Mouse (Mus musculus) cerebellum, adult 2 months (tissue): ENCODE measurements around the gene Ccnf. TPM values are rescaled to one million over a fixed set of nuclear protein-coding genes. Genes with fewer than 3 reads are reported as not detected.

Source experiments
- DNase-seq, 2 experiments: peaks; one replicate each; pipeline ENCODE4 v3.0.0; 2021
- H3K27ac ChIP-seq: fragments of 200-500 bp; 2 replicates; pipeline ENCODE4 v1.5.1; 2012; ENCODE audit warnings: low read length, control low read depth, inconsistent platforms; ENCODE audit not compliant: insufficient read depth
- H3K27me3 ChIP-seq: fragments of 200-500 bp; 2 replicates; pipeline ENCODE4 v1.6.1; 2012; ENCODE audit warnings: inconsistent platforms, mild to moderate bottlenecking, low read length, moderate library complexity; ENCODE audit not compliant: control insufficient read depth, insufficient read depth
- H3K4me1 ChIP-seq: fragments of 200-500 bp; 2 replicates; pipeline ENCODE4 v1.6.1; 2011; ENCODE audit warnings: low read length; ENCODE audit not compliant: control insufficient read depth, insufficient read depth
- H3K4me3 ChIP-seq: fragments of 200-500 bp; replicated peaks from 2 replicates; pipeline ENCODE3; 2011; ENCODE audit warnings: mild to moderate bottlenecking, low read depth, low read length, control low read depth; ENCODE audit not compliant: insufficient read depth
- CTCF ChIP-seq: fragments of 200-500 bp; IDR thresholded peaks from 2 replicates; pipeline ENCODE4 v1.5.1; 2011; ENCODE audit warnings: low read depth, mild to moderate bottlenecking, control low read depth, low read length, moderate library complexity, borderline replicate concordance; ENCODE audit not compliant: insufficient read depth
- POLR2A ChIP-seq: fragments of 200-500 bp; IDR thresholded peaks from 2 replicates; pipeline ENCODE4 v1.6.1; 2011; ENCODE audit warnings: low read length, control low read depth, borderline replicate concordance; ENCODE audit not compliant: insufficient read depth
- WGBS: fragments of 180-500 bp; shearing (Covaris S2); methylation state at CpG from one replicate; pipeline ENCODE4 v1.1.7; 2018; 5-methylcytosine and 5-hydroxymethylcytosine counted together
- polyA plus RNA-seq: library from polyadenylated mRNA; depleted of rRNA; stranded (reverse); fragments of >200 nt; gene quantifications from 2 replicates; pipeline ENCODE4 v1.2.3, GENCODE M21; 2012; rRNA removed

Ccnf gene
- 3.6 and 4.1 TPM in 2 replicates for polyA plus RNA-seq

- TF ChIP-seq POLR2A (peak; percentile 61), CTCF (no peak)
- WGBS: under 1% methylated on average over 48 of the region's 48 CpGs
- H3K4me1 ChIP-seq: peaks cover 7% of the 10 kb centered on the region
- DNase-seq: peak; percentile 98
- peak within 1 kb of the TSS; percentile 92 for H3K4me3 ChIP-seq
- no peaks in the 10 kb centered on the region for H3K27me3 ChIP-seq
- peak within 1 kb of the TSS; percentile 21; the same call in 1 of the 2 replicates for H3K27ac ChIP-seq
Observed at GRCm38 (mm10) chr17:24251320-24252069, at the start of gene Ccnf. Ccnf (minus strand) TSS chr17:24251484.

GRCm38 (mm10) chr17:24300651-24301050 lies 49.4 kb upstream of the Ccnf start:
- Histone ChIP-seq H3K27me3 (no peaks in the 10 kb centered on the region), H3K4me1 (no peaks in the 10 kb centered on the region), H3K27ac (no peak overlapping the region), H3K4me3 (no peak overlapping the region)
- TF ChIP-seq POLR2A (no peak), CTCF (no peak)
- no peak for DNase-seq
- 54% methylated on average over 4 of the region's 4 CpGs for WGBS

- no peak overlapping the region for H3K4me3 ChIP-seq
- TF ChIP-seq CTCF (no peak), POLR2A (no peak)
- no peak overlapping the region for H3K27ac ChIP-seq
- H3K27me3 ChIP-seq: no peaks in the 10 kb centered on the region
- no peak for DNase-seq
- no peaks in the 10 kb centered on the region for H3K4me1 ChIP-seq
- WGBS: 77% methylated on average over 5 of the region's 5 CpGs
Observed at GRCm38 (mm10) chr17:24289338-24289737, 38.1 kb upstream of the Ccnf start.

GRCm38 (mm10) chr17:24288477-24288876 lies 37.2 kb upstream of the Ccnf start:
- no peak overlapping the region for H3K27ac ChIP-seq
- DNase-seq: no peak
- 88% methylated on average over 9 of the region's 9 CpGs for WGBS
- peaks cover under 1% of the 10 kb centered on the region; the same call in 1 of the 2 replicates for H3K4me1 ChIP-seq
- H3K4me3 ChIP-seq: no peak overlapping the region
- no peaks in the 10 kb centered on the region for H3K27me3 ChIP-seq
- TF ChIP-seq POLR2A: no peak
- no peak for TF ChIP-seq CTCF

- H3K4me3 ChIP-seq: no peak overlapping the region
- H3K27ac ChIP-seq: no peak overlapping the region
- no peak for DNase-seq
- H3K4me1 ChIP-seq: peaks cover 4% of the 10 kb centered on the region
- H3K27me3 ChIP-seq: no peaks in the 10 kb centered on the region
- WGBS: 74% methylated on average over 3 of the region's 3 CpGs
- TF ChIP-seq CTCF (no peak), POLR2A (no peak)
Observed at GRCm38 (mm10) chr17:24285680-24286079, 34.4 kb upstream of the Ccnf start.

- DNase-seq: peak; percentile 12 to 21
- Histone ChIP-seq H3K27me3 (no peaks in the 10 kb centered on the region), H3K4me3 (no peak overlapping the region), H3K27ac (no peak overlapping the region), H3K4me1 (peaks cover 4% of the 10 kb centered on the region)
- TF ChIP-seq POLR2A (no peak), CTCF (no peak)
- WGBS: 11% methylated on average over 9 of the region's 9 CpGs
Observed at GRCm38 (mm10) chr17:24283266-24283818, 32.1 kb upstream of the Ccnf start.

- Histone ChIP-seq H3K4me3 (no peak overlapping the region), H3K27ac (no peak overlapping the region), H3K4me1 (peaks cover 4% of the 10 kb centered on the region), H3K27me3 (no peaks in the 10 kb centered on the region)
- 70% methylated on average over 4 of the region's 4 CpGs for WGBS
- TF ChIP-seq POLR2A: no peak
- no peak for TF ChIP-seq CTCF
- DNase-seq: no peak
Observed at GRCm38 (mm10) chr17:24282637-24283036, 31.4 kb upstream of the Ccnf start.

- no peak overlapping the region for H3K27ac ChIP-seq
- no peak for DNase-seq
- H3K4me3 ChIP-seq: no peak overlapping the region
- peaks cover 4% of the 10 kb centered on the region for H3K4me1 ChIP-seq
- 80% methylated on average over 4 of the region's 4 CpGs for WGBS
- TF ChIP-seq CTCF: no peak
- TF ChIP-seq POLR2A: no peak
- H3K27me3 ChIP-seq: no peaks in the 10 kb centered on the region
Observed at GRCm38 (mm10) chr17:24279907-24280306, 28.6 kb upstream of the Ccnf start.
